Mouse (Mus musculus) fibroblast of lung, adult 2 months (primary cell): ENCODE measurements around the gene Defb45.

Experiments
- DNase-seq: peaks from one replicate; pipeline ENCODE4 v3.0.0-alpha.2; 2011; ENCODE audit warnings: low read depth

The Defb45 gene

DNA sequence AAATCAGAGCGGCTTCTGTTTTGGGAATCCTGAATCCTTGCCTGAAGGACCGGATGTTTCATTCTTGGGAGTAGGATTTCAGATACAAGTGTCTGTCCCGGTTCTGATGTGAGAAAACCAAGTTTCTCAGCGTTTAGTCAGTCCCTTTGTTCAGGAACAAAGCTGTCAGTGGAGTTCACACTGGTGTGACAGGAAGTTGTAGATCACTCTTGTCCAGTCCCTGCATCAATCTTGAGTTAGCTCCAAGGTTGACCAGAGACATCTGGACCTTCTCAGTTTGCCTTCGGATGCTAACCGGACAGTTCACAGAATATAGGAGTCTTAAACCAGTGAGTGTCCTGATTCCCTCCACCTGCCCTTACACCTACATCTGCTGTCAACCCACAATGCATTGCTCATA, 8.5 kb upstream of the Defb45 start:
- DNase-seq = no peak

DNA sequence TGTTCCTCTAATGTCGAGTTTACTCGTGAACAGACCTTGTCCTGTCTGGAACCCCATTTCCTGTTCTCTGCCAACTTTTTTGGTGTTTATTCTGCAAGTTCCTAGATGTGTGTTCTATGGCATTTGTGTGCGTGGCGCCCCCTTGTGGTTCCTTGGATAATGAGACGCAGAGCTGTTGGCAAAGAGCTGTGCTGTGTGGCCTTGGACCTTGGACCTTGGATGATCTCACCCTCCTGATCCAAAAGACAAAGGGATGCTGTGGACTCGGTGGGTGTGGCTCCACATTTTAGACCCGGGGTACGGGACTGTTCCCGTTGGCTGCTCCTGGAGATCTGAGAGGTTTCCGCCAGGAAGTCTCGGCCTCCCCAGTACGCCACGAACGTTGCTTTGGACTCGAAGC, 4.9 kb upstream of the Defb45 start, which contains the start of gene Defb36:
Defb36 (plus strand) TSS at position 271 of the 400 bp plus-strand sequence.
- DNase-seq = no peak

DNA sequence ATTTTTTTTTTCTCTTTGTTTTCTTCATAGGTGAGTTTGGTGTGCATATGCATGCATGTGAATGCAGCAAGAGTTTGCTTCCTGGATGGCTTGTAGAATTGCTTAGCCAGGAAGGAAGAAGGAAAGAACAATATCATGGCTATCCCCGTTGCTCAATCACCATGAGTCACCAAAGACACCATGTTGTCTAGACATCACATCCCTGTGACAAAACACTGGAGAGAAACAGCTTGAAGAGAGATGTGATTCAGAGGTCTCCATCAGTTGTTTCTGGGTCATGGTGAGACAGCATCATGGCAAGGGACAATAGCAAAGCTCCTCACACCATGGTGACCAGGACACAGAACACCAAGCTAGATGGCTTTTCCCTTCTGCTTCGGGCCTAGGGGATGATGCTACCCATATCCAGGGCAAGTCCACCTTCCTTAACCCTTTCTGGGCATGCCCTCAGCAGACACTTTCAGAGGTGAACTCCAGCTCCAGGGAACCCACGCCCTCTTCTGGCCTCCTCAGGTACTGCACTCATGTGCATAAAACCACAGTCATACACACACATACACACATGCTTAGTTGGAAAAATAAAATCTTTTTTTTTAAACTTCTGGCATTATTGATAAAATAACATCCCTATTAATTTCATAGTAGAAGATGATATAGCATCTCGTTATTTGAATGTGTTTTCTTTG, 2.2 kb upstream of the Defb45 start:
- DNase-seq = peak; percentile 17

DNA sequence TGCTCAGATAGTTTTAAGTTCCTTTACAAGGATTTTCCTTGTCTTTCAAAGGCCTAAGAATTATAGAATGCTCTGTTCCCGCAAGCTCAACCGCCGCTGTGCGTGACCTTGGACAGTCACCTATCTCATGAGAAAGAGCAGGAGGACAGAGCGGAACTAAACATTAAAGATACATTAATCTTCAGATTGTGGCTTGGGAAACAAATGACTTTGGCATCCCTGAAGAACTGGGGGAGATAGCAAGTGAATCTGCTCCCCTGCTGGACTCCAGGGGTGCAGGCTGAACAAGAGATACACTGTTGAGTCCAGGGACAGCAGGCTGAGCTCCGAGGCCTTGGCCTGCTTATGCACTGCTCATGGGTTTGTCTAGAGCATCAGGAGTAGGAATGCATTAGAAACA, 877 bp upstream of the Defb45 start:
- DNase-seq = no peak

DNA sequence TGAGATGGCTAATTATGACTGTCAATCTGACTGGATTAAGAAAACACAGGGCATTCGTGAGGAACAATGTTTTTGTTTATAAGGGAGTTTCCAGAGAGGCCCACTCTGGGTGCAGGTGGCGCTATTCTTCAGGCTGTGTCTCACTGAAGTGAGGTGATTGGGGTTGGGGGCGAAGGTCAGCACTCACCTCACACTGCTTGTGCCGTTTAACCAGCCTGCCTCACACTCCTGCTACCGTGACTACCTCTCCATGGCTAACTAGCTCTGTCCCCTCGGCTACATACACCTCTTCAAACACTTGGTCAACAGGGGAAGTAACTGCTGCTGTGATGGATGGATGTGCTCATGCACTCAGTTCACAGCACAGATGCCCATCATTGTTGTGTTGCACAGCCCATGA, 10.2 kb downstream of the Defb45 start:
- no peak for DNase-seq

DNA sequence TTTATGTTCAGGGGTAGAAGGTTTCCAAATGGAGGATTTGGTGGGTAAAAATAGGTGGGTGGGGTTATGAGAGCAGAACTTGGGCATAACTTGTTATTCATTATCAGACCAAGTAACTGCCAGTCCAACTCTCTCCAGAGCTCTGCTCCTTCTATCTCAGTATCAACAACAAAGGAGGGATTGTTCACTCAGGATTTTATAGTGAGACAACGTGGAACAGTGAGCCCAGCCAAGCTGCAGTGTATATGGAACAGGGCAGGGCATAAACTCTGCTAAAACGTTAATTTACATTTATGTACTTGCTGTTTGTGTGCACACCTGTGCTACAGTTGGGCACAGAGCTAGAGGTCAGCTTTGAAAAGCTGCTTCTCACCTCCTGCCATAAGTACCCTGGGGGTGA, 10.7 kb downstream of the Defb45 start:
- DNase-seq = no peak

DNA sequence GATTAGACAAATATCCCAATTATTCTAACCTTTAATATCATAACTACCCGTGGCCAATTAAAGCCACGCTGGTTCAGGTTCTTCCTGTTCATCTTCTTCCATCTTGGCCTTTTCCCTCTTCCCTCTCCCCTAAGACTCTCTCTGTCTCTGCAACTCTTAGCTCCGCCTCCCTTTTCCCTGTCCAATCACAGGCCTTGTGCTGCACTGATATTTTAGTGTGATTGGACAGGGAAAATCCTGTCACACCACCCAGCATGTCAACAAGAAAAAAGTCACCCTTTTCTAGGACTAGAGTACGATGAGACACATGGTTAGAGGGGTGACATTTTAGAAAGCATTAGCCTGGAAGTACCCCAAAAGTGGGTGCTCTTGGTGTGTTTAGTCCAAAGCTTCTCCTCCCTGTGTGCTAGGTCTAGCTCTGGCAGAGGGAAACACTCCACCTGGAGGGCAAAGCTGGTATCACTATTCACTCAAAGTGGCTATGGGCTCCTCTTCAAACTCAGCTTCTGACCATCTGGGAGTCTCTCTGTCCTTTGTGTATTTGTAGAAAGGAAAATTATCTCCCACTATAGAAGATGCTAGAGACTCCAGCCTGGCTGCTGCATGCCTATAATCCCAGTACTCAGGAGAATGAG, 12.2 kb downstream of the Defb45 start:
- DNase-seq = no peak

DNA sequence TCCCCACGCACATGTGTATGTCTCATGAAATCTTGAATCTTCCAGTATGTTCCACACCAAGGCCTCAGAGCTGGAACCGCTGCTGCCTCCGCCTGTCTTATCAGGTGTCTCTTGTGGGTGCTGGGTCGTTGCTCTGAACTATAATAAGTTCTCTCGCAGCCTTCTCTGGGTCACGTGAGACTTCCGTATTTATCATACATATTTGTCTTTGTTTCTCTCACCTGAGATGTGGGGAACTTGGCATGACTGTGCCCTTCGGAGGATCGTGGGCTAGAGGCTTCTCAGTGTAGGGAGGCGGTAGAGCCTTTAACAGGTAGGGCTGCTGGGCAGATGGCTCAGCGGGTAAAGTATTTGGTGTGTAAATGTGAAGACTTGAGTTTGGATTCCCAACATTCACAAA, 18.6 kb downstream of the Defb45 start:
- no peak for DNase-seq

DNA sequence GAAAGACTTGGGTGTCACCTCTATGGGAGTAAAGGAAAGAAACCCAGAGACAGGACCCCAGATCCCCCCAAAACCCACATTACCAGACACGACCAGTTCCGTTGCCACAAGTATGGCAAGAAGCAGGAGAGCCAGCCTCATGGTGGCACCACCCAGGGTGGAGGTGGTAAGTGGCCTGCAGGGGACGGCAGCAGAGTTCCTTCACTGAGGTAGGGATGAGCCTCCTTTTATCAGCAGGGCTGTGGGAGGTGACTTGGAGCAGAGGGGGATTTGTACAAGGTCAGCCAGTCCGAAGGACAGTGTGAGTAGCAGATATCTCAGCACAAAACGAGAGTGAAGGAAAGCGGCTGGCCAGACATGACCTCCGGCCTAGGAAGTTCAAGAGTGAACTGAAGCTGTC, 19.1 kb downstream of the Defb45 start, which contains the start of gene Defb19:
Defb19 (minus strand) TSS at position 206 of the 400 bp plus-strand sequence.
- DNase-seq = no peak

DNA sequence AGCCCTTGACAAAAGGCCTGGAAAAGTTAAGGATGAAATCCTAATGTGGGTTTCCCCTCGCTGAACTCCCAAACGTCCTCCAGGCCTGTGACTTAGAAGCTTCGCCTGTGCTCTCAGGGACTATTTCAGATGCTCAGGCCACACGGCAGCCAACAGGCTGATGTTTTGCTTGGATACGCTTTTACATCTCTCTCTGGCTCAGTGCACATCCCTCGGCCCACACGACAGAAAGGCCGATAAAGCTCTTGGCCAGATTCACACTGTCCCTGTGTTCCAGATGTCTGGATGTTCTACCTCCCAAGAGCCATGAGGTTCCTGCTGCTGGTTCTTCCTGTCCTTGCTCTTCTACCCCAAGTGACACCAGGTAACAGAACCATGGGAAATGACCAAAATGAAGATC, 25.7 kb downstream of the Defb45 start:
- no peak for DNase-seq

DNA sequence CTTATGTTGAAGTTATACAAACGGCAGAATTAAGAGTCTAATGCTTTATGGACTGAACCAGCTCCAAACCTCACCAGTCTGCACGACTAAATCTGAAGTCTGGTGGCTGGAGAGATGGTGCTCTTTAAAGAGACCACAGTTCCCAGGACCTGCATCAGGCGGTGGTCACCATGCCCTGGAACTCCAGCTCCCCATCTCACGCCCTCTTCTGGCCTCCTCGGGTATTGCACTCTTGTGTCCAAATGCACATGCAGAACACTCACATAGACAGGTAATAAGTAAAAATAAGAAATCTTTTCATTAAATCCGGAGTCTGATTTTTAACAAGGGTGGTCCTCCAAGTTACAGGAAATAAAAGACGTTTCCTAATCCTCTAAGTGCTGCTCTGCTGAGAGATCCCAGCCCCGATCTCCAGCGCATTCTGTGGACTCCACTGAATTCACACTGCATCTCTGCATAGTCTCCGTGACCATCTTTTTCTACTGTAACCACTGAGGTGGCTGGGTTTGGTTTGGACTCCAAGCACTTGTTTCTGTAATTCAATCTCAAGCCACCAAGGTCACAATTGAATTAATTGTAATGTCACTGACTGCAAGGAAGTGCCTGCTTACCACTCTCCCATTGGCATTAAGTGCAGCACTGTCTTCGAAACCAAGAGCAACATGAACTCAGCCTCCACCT, 26.9 kb downstream of the Defb45 start, which contains the start of gene Defb21:
Defb21 (plus strand) TSS at position 631 of the 681 bp plus-strand sequence.
- DNase-seq = no peak

DNA sequence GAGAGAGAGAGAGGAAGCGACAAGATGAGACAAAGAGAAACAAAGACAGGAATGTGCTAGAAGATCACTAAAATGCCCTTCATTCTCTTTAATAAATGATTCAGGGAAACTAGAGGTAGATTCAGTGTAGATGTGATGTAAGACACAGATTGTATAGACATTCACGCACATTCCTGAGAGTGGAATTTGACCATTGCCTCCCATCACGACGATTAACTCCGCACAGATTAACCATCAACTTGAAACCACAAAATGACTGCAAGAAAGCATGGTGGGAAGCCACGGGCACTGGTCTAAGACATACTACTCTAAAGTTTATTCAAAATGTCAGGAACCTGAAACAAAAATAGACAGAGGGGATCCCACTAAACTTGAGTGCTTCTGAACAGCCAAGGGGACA, 28.9 kb downstream of the Defb45 start:
- DNase-seq = no peak

DNA sequence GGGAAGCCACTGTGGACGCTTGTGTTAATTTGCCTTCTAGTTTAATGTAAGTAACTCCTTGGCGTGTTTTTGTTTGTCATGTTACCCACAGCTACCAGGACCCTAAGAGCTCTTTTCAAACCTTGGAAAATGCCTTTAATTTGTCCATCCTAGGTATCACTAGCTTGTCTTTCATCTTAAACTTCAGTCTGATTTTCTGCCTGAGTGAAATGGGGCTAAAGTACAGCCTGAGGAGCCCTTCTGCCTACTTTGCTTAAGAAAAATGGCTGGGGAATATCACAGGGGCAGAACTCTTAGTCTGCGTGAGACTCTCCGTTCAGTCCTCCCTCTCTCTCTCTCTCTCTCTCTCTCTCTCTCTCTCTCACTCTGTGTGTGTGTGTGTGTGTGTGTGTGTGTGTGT, 29.3 kb downstream of the Defb45 start:
- no peak for DNase-seq

DNA sequence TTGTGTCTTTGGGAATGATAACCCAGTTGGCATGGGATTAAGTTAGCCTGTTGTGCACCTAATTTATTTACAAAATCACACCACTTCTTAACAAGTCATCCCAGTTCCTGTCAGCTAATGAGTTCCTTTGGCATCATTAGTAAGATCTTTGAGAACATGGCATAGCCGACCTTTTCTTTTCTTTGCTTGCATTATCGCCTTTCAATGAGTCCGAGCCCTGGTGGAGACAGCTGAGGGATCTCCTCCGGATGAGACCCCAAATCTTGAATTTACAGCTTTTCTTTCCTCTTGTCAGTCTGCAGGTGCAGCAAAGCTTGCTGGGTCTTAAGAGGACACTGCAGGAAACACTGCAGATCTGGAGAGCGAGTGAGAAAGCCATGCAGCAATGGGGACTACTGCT, 30.2 kb downstream of the Defb45 start, which contains the start of gene Gm17416:
Gm17416 (plus strand) TSS at position 301 of the 400 bp plus-strand sequence.
- no peak for DNase-seq

DNA sequence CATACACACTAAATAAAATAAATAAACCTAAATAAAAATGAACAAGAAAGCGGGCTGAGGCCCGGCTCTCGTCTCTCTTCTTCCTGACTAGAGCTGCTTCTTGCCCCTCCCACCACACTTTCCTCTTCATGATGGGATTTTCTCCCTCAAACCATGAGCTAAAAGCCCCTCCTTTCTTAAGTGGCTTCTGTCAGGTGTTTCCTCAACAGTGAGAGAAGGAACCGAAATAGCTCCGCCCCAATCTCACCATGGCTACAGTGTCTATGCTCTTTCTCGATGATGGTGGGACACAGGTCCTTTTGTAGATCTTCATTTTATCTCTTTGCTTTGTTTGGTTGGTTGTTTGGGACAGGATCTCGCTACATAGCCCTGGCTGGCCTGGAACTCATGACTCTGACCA, 42.5 kb downstream of the Defb45 start:
- DNase-seq = no peak

DNA sequence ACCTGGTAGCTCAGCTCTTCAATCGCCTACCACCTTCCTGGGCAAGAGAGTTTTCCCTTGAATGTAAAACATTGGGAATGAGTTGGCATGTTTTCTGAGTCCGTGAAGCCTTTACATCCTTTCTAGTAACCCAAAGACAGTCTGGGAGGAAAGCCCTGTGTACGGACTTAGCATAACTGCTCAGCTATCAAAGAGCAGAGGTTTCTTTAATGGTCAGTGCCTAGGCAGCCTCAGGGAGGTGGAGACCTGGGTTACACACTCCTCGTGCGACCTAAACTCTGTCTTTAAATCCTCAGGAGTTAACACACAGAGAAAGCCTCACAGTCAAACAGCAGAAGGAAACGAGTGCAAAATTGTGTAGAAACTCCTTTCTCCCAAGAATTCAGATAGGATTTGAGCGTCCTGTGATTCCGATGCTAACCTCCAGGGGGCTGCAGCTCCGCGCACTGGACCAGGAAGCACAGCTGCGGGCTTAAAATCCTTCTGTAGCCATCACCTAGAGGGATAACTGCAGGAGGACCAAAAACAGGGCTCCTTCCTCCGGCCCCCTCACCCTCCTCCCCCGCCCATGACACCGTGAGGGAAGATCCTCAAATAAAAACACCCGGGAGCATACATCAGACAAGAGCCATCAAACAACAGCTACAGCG, 45.3 kb downstream of the Defb45 start:
- peak; percentile 18 for DNase-seq

DNA sequence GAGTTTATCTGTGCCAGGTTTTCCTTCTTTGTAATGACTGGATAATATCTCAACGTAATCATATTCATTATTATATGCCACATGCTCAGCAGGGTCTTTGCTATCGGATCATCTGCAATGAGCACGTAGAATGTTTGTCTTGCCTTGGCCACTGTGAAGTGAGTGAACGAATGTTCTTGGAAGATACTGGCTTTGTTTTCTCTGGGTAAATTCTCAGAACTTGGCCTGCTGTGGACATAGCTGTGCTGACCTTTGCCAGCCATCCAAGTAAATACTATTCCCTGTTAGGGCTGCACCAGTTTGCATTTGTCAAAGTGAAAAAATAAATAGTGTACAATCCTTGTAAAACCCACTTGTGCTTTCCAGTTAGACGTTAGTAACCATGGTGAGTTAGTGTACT, 51.1 kb downstream of the Defb45 start:
- DNase-seq = no peak

DNA sequence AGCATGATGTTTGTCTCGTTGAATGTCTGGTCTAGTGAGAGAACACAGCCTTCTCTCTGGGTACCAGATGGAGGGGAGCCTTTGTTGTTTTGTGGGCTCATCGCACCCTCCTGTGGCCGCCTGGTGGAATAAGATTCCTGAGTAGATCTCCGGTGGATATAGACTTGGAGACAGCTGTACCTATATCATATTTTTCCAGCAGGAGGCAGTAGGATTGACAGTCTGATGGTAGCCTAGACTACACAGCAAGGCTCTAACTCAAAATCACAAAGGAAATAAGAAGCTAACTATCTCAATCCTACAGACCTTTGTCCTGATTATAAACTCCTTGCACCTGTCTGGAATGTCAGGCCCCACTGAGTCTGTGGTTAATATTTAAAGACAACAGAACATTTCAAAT, 54.5 kb downstream of the Defb45 start:
- DNase-seq = peak; percentile 12

DNA sequence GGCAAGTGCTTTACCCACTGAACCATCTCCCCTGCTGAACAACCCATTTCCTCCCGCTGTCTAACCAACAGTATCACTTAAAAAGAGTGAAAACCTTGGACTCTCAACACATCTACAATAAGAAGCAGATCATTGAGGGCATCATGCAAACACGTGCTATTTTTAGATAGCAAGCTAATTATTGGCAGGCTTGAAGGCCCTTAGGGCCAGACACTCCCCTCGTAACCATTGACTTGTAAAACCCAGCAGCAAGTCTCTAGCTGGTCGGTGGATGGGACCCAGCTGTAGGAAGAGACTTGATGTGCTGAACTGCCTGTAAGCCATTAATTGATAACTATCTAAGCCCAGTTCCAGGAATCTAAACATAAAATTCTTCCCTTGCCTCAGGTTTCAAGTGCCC, 55.7 kb downstream of the Defb45 start:
- no peak for DNase-seq
